Mouse (Mus musculus) heart, adult 2 months (tissue): ENCODE measurements around the gene Gm9964.

Source experiments
- CTCF ChIP-seq: fragments of 200-600 bp; IDR thresholded peaks from 2 replicates; pipeline ENCODE4 v1.8.1; 2022; ENCODE audit warnings: antibody characterized with exemption, mild to moderate bottlenecking, moderate library complexity
- EP300 ChIP-seq: fragments of 200-500 bp; IDR thresholded peaks from 2 replicates; pipeline ENCODE4 v1.6.1; 2011; ENCODE audit warnings: low read depth, low read length, control low read depth; ENCODE audit not compliant: insufficient read depth
- POLR2A ChIP-seq: fragments of 200-500 bp; IDR thresholded peaks from 2 replicates; pipeline ENCODE4 v1.6.1; 2011; ENCODE audit warnings: mild to moderate bottlenecking, low read depth, low read length, control low read depth; ENCODE audit not compliant: insufficient read depth

- TF ChIP-seq CTCF: no peak; the same call in none of the 2 replicates
- no peak for TF ChIP-seq POLR2A
- no peak for TF ChIP-seq EP300
These were observed 539 bp downstream of the Gm9964 start for GRCm38 (mm10) chr11:79296167-79296566.
